Mouse (Mus musculus): ENCODE data around the gene Olfr1312. TPM values are rescaled to one million over a fixed set of nuclear protein-coding genes. Genes with fewer than 3 reads are reported as not detected.
"Not testable (repeated sequence)": the region's sequence is repeated elsewhere in the genome, so short reads cannot be mapped to it uniquely, and the experiment has no call there.

The Olfr1312 gene
- polyA plus RNA-seq (2014; fragmentation: Nextera tagmentation; extraction: Ambion mirVana) = not detected in 2 replicates

GRCm38 (mm10) chr2:112050138-112050537 is at the start of gene Olfr1312:
Gene Olfr1312, minus strand, starts transcription at chr2:112050238.
- no peak within 1 kb of the TSS for H3K4me3 ChIP-seq (ENCODE audit: low read depth, low read length)
- 41% methylated on average over 1 of the region's 1 CpGs for WGBS

GRCm38 (mm10) chr2:112096681-112097080 is 46.6 kb upstream of the Olfr1312 start, which contains the start of gene Olfr1314:
Gene Olfr1314, minus strand, starts transcription at chr2:112096781.
- no peak within 1 kb of the TSS for H3K27ac ChIP-seq (ENCODE audit: low read depth, low read length)
- H3K36me3 ChIP-seq (ENCODE audit: control insufficient read depth, insufficient read depth, low read length) = no peaks in the 10 kb centered on the region
- ATAC-seq (ENCODE audit: low read depth) = no peak
- H3K9ac ChIP-seq (replicated peaks; ENCODE audit: low read depth, low read length) = no peak within 1 kb of the TSS
- H3K9me3 ChIP-seq (ENCODE audit: control insufficient read depth, low read length) = no peaks in the 10 kb centered on the region
- H3K27me3 ChIP-seq (ENCODE audit: control insufficient read depth, insufficient read depth, low read length) = no peaks in the 10 kb centered on the region
- no peak within 1 kb of the TSS for H3K4me2 ChIP-seq (ENCODE audit: low read depth, low read length)
- H3K4me3 ChIP-seq (ENCODE audit: low read depth, low read length) = no peak within 1 kb of the TSS
- H3K4me1 ChIP-seq (ENCODE audit: control insufficient read depth, insufficient read depth, low read length) = no peaks in the 10 kb centered on the region

More at GRCm38 (mm10) chr2:112050138-112050537, at the start of gene Olfr1312:
- no peak within 1 kb of the TSS for H3K9ac ChIP-seq (replicated peaks; ENCODE audit: low read depth, low read length)
- H3K27ac ChIP-seq (ENCODE audit: low read depth, low read length) = no peak within 1 kb of the TSS
- no peak within 1 kb of the TSS for H3K4me2 ChIP-seq (ENCODE audit: low read depth, low read length)
- no peaks in the 10 kb centered on the region for H3K9me3 ChIP-seq (ENCODE audit: control insufficient read depth, low read length)
- H3K4me1 ChIP-seq (ENCODE audit: control insufficient read depth, insufficient read depth, low read length) = no peaks in the 10 kb centered on the region
- H3K27me3 ChIP-seq (ENCODE audit: control insufficient read depth, insufficient read depth, low read length) = no peaks in the 10 kb centered on the region
- H3K36me3 ChIP-seq (ENCODE audit: control insufficient read depth, insufficient read depth, low read length) = no peaks in the 10 kb centered on the region
- no peak for ATAC-seq (ENCODE audit: low read depth)

GRCm38 (mm10) chr2:112077743-112078142 is 27.7 kb upstream of the Olfr1312 start, which contains the start of gene Olfr1313:
Gene Olfr1313, minus strand, starts transcription at chr2:112077843.
- Histone ChIP-seq H3K36me3 (ENCODE audit: control insufficient read depth, insufficient read depth, low read length) (no peaks in the 10 kb centered on the region), H3K27me3 (ENCODE audit: control insufficient read depth, insufficient read depth, low read length) (no peaks in the 10 kb centered on the region), H3K27ac (ENCODE audit: low read depth, low read length) (no peak within 1 kb of the TSS), H3K9ac (replicated peaks; ENCODE audit: low read depth, low read length) (no peak within 1 kb of the TSS), H3K4me1 (ENCODE audit: control insufficient read depth, insufficient read depth, low read length) (no peaks in the 10 kb centered on the region), H3K4me2 (ENCODE audit: low read depth, low read length) (no peak within 1 kb of the TSS), H3K9me3 (ENCODE audit: control insufficient read depth, low read length) (no peaks in the 10 kb centered on the region), H3K4me3 (ENCODE audit: low read depth, low read length) (no peak within 1 kb of the TSS)
- ATAC-seq (ENCODE audit: low read depth) = no peak

- H3K27ac ChIP-seq (ENCODE audit: low read depth, low read length); ATAC-seq (ENCODE audit: low read depth): not testable (repeated sequence)
- WGBS = 59% methylated on average over 6 of the region's 6 CpGs
Measured at GRCm38 (mm10) chr2:112026971-112027370, 23.1 kb downstream of the Olfr1312 start.

GRCm38 (mm10) chr2:112024312-112024711 is 25.7 kb downstream of the Olfr1312 start, which contains the start of gene Olfr1311:
Gene Olfr1311, minus strand, starts transcription at chr2:112024412.
- no peaks in the 10 kb centered on the region for H3K9me3 ChIP-seq (ENCODE audit: control insufficient read depth, low read length)
- no peak within 1 kb of the TSS for H3K4me3 ChIP-seq (ENCODE audit: low read depth, low read length)
- no peaks in the 10 kb centered on the region for H3K36me3 ChIP-seq (ENCODE audit: control insufficient read depth, insufficient read depth, low read length)
- no peaks in the 10 kb centered on the region for H3K4me1 ChIP-seq (ENCODE audit: control insufficient read depth, insufficient read depth, low read length)
- no peak within 1 kb of the TSS for H3K4me2 ChIP-seq (ENCODE audit: low read depth, low read length)
- H3K27me3 ChIP-seq (ENCODE audit: control insufficient read depth, insufficient read depth, low read length) = no peaks in the 10 kb centered on the region
- ATAC-seq (ENCODE audit: low read depth) = no peak
- H3K9ac ChIP-seq (replicated peaks; ENCODE audit: low read depth, low read length) = no peak within 1 kb of the TSS
- H3K27ac ChIP-seq (ENCODE audit: low read depth, low read length) = no peak within 1 kb of the TSS
- 94% methylated on average over 2 of the region's 2 CpGs for WGBS

More at GRCm38 (mm10) chr2:112026971-112027370, 23.1 kb downstream of the Olfr1312 start:
- not testable (repeated sequence) for H3K4me2 ChIP-seq (ENCODE audit: low read depth, low read length); H3K4me3 ChIP-seq (ENCODE audit: low read depth, low read length); H3K9me3 ChIP-seq (ENCODE audit: control insufficient read depth, low read length); H3K36me3 ChIP-seq (ENCODE audit: control insufficient read depth, insufficient read depth, low read length); H3K27me3 ChIP-seq (ENCODE audit: control insufficient read depth, insufficient read depth, low read length); H3K9ac ChIP-seq (replicated peaks; ENCODE audit: low read depth, low read length); H3K4me1 ChIP-seq (ENCODE audit: control insufficient read depth, insufficient read depth, low read length)

GRCm38 (mm10) chr2:112014900-112015299 is 35.1 kb downstream of the Olfr1312 start:
- ATAC-seq (ENCODE audit: low read depth) = no peak
- 87% methylated on average over 3 of the region's 3 CpGs for WGBS
- no peak overlapping the region for H3K9ac ChIP-seq (replicated peaks; ENCODE audit: low read depth, low read length)

GRCm38 (mm10) chr2:112012608-112013007 is 37.4 kb downstream of the Olfr1312 start, which contains the start of gene Olfr1310:
Gene Olfr1310, minus strand, starts transcription at chr2:112012708.
- H3K4me2 ChIP-seq (ENCODE audit: low read depth, low read length) = no peak within 1 kb of the TSS
- no peaks in the 10 kb centered on the region for H3K27me3 ChIP-seq (ENCODE audit: control insufficient read depth, insufficient read depth, low read length)
- no peak within 1 kb of the TSS for H3K4me3 ChIP-seq (ENCODE audit: low read depth, low read length)
- no peaks in the 10 kb centered on the region for H3K4me1 ChIP-seq (ENCODE audit: control insufficient read depth, insufficient read depth, low read length)
- no peaks in the 10 kb centered on the region for H3K36me3 ChIP-seq (ENCODE audit: control insufficient read depth, insufficient read depth, low read length)
- no peak within 1 kb of the TSS for H3K27ac ChIP-seq (ENCODE audit: low read depth, low read length)
- no peak for ATAC-seq (ENCODE audit: low read depth)
- H3K9me3 ChIP-seq (ENCODE audit: control insufficient read depth, low read length) = no peaks in the 10 kb centered on the region
- H3K9ac ChIP-seq (replicated peaks; ENCODE audit: low read depth, low read length) = no peak within 1 kb of the TSS

More at GRCm38 (mm10) chr2:112014900-112015299, 35.1 kb downstream of the Olfr1312 start:
- H3K4me2 ChIP-seq (ENCODE audit: low read depth, low read length) = no peak overlapping the region
- H3K36me3 ChIP-seq (ENCODE audit: control insufficient read depth, insufficient read depth, low read length) = no peaks in the 10 kb centered on the region
- H3K9me3 ChIP-seq (ENCODE audit: control insufficient read depth, low read length) = no peaks in the 10 kb centered on the region
- no peak overlapping the region for H3K27ac ChIP-seq (ENCODE audit: low read depth, low read length)
- H3K4me3 ChIP-seq (ENCODE audit: low read depth, low read length) = no peak overlapping the region
- H3K4me1 ChIP-seq (ENCODE audit: control insufficient read depth, insufficient read depth, low read length) = no peaks in the 10 kb centered on the region
- H3K27me3 ChIP-seq (ENCODE audit: control insufficient read depth, insufficient read depth, low read length) = no peaks in the 10 kb centered on the region

GRCm38 (mm10) chr2:111990181-111990580 is 59.9 kb downstream of the Olfr1312 start, which contains the start of gene Olfr1309:
Gene Olfr1309, minus strand, starts transcription at chr2:111990281.
- WGBS = 79% methylated on average over 1 of the region's 1 CpGs

More at GRCm38 (mm10) chr2:111990181-111990580, 59.9 kb downstream of the Olfr1312 start, which contains the start of gene Olfr1309:
- no peak within 1 kb of the TSS for H3K4me3 ChIP-seq (ENCODE audit: low read depth, low read length)
- no peak within 1 kb of the TSS for H3K4me2 ChIP-seq (ENCODE audit: low read depth, low read length)
- H3K9ac ChIP-seq (replicated peaks; ENCODE audit: low read depth, low read length) = no peak within 1 kb of the TSS
- no peak for ATAC-seq (ENCODE audit: low read depth)
- no peaks in the 10 kb centered on the region for H3K36me3 ChIP-seq (ENCODE audit: control insufficient read depth, insufficient read depth, low read length)
- H3K27ac ChIP-seq (ENCODE audit: low read depth, low read length) = no peak within 1 kb of the TSS
- H3K27me3 ChIP-seq (ENCODE audit: control insufficient read depth, insufficient read depth, low read length) = no peaks in the 10 kb centered on the region
- no peaks in the 10 kb centered on the region for H3K9me3 ChIP-seq (ENCODE audit: control insufficient read depth, low read length)
- H3K4me1 ChIP-seq (ENCODE audit: control insufficient read depth, insufficient read depth, low read length) = no peaks in the 10 kb centered on the region

All from neural tube, embryonic 14.5 days (tissue).